In the genomic region with DNA sequence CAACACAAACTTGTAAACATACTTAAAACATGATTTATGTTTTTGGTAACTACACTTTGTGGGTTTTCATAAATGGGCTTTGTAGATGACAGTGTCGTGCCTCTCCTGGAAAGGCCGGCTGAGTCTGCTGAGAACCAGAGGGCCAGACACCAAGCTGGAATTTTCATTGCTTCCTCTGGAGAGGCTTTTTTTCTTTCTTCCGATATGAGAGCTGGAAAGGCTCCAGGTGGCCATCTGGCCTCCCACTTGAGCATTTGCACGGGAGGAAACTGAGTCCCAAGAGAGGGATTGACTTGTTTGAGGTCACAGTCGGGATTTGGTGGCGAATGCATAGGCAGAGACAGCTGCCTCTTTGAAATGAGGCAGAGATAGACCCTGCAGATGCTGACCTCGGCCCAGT, we compare ENCODE assay signal across 16 mouse cellular contexts. TPM values are rescaled to one million over a fixed set of nuclear protein-coding genes. Genes with fewer than 3 reads are reported as not detected.
DNase-seq lines count a peak whose midpoint lies in the region; ATAC-seq and TF ChIP-seq lines count a peak whose summit lies in the region.
"Had no signal": no experiment of that assay in that cellular context is flagged by ENCODE, and none has a peak within 500 bp of the region (broad histone marks: within the 10 kb centered on the region; RNA-seq: fewer than 3 reads in every experiment).

No protein-coding gene starts in this region.

- H3K4me1 ChIP-seq in forebrain, embryonic 14.5 days (ENCODE audit: control insufficient read depth, insufficient read depth, low read length), result no peaks in the 10 kb centered on the region
- 0 out of 2 replicates have a peak, but pooled peaks cover 2% of the 10 kb centered on the region for H3K4me1 ChIP-seq in forebrain, postnatal 0 days (ENCODE audit: insufficient read depth)

- H3K36me3 ChIP-seq in forebrain, embryonic 14.5 days (ENCODE audit: control insufficient read depth, insufficient read depth, low read length), result no peaks in the 10 kb centered on the region
- no peaks in the 10 kb centered on the region for H3K36me3 ChIP-seq in forebrain, postnatal 0 days (ENCODE audit: insufficient read depth)
- H3K36me3 ChIP-seq: heart, embryonic 13.5 days; midbrain, embryonic 12.5 days; neural tube, embryonic 13.5 days had no signal

- peak; percentile 27 for DNase-seq in forebrain, embryonic 14.5 days (ENCODE audit: low spot score)
- no peak for DNase-seq in forebrain, postnatal 0 days
- peak; percentile 41 for DNase-seq in brain, adult 2 months (ENCODE audit: low read depth, low spot score)
- peak; percentile 75 to 84 for DNase-seq in heart, adult 9 months (ENCODE audit: low spot score in 2 of 2)
- peak; percentile 72 for DNase-seq in kidney, postnatal 14 days
- DNase-seq in thymus, postnatal 10 days (ENCODE audit: low spot score in 2 of 2), result no peak
- DNase-seq in ovary, postnatal 14 days (ENCODE audit: low spot score), result no peak
- DNase-seq in right cerebral cortex, adult 18-20 months, result no peak
- DNase-seq: adrenal gland, adult 2 months; layer of hippocampus, postnatal 36 days; right cerebral cortex, postnatal 25 days had no signal

- H3K27me3 ChIP-seq in forebrain, embryonic 14.5 days (replicated peaks; ENCODE audit: control insufficient read depth, insufficient read depth, low read length), result no peaks in the 10 kb centered on the region
- no peaks in the 10 kb centered on the region for H3K27me3 ChIP-seq in forebrain, postnatal 0 days (ENCODE audit: insufficient read depth, low read length)

- H3K9ac ChIP-seq in forebrain, embryonic 14.5 days (ENCODE audit: low read length), result no peak overlapping the region
- no peak overlapping the region for H3K9ac ChIP-seq in forebrain, postnatal 0 days
- H3K9ac ChIP-seq: heart, embryonic 13.5 days; liver, embryonic 14.5 days; midbrain, embryonic 12.5 days; neural tube, embryonic 13.5 days had no signal

- no peak for ATAC-seq in forebrain, embryonic 14.5 days
- ATAC-seq in forebrain, postnatal 0 days, result no peak
- ATAC-seq: inflammation-experienced regulatory T-cells, adult 6 months had no signal

- no peak for TF ChIP-seq CTCF in forebrain, postnatal 0 days (IDR thresholded peaks at IDR 0.05; ENCODE audit: low read depth)

- no peak overlapping the region for H3K27ac ChIP-seq in forebrain, embryonic 14.5 days (ENCODE audit: low read depth, low read length)
- H3K27ac ChIP-seq in forebrain, postnatal 0 days (ENCODE audit: low read depth, low read length), result no peak overlapping the region
- H3K27ac ChIP-seq: heart, embryonic 13.5 days; liver, embryonic 14.5 days; midbrain, embryonic 12.5 days; neural tube, embryonic 13.5 days had no signal

- H3K4me2 ChIP-seq in forebrain, embryonic 14.5 days (ENCODE audit: low read length), result no peak overlapping the region
- no peak overlapping the region for H3K4me2 ChIP-seq in forebrain, postnatal 0 days (ENCODE audit: low read depth)
- H3K4me2 ChIP-seq: heart, embryonic 13.5 days; midbrain, embryonic 12.5 days; neural tube, embryonic 13.5 days had no signal

- H3K9me3 ChIP-seq in forebrain, embryonic 14.5 days (replicated peaks; ENCODE audit: control insufficient read depth, low read length), result no peaks in the 10 kb centered on the region
- no peaks in the 10 kb centered on the region for H3K9me3 ChIP-seq in forebrain, postnatal 0 days (ENCODE audit: low read length)
- H3K9me3 ChIP-seq: heart, embryonic 13.5 days; midbrain, embryonic 12.5 days; neural tube, embryonic 13.5 days had no signal

- WGBS in forebrain, embryonic 14.5 days, result 68% methylated on average over 7 of the region's 7 CpGs
- WGBS in forebrain, postnatal 0 days, result 57% methylated on average over 7 of the region's 7 CpGs

- no peak overlapping the region for H3K4me3 ChIP-seq in forebrain, embryonic 14.5 days (ENCODE audit: low read depth, low read length)
- H3K4me3 ChIP-seq in forebrain, postnatal 0 days (ENCODE audit: low read depth, low read length), result no peak overlapping the region
- H3K4me3 ChIP-seq: heart, embryonic 13.5 days; midbrain, embryonic 12.5 days; neural tube, embryonic 13.5 days had no signal

RNA-seq across cellular contexts. Expression of a gene that starts 31.6 kb away (rescaled TPM):
- 5.1 and 5.4 TPM in 2 replicates for polyA plus RNA-seq in forebrain, embryonic 14.5 days (2014; fragmentation: Nextera tagmentation; extraction: Ambion mirVana)
- total RNA-seq in forebrain, postnatal 0 days (2014; rRNA removed), result 16.0 and 17.6 TPM in 2 replicates
- polyA plus RNA-seq in forebrain, postnatal 0 days (2015; fragmentation: Nextera tagmentation; extraction: Ambion mirVana), result 5.0 and 5.5 TPM in 2 replicates

Comparison
In these comparisons a context has a peak if more than half of its experiments do, and no peak if none do; other contexts are left out.
1. DNase-seq: peak in forebrain, embryonic 14.5 days (single experiment), brain, adult 2 months (single experiment), heart, adult 9 months (2 of 2) and kidney, postnatal 14 days (single experiment); none in forebrain, postnatal 0 days (single experiment), thymus, postnatal 10 days (0 of 2), ovary, postnatal 14 days (single experiment) and right cerebral cortex, adult 18-20 months (single experiment).